Mouse (Mus musculus): ENCODE data around the gene Tdpoz5.
"Not testable (repeated sequence)": the region's sequence is repeated elsewhere in the genome, so short reads cannot be mapped to it uniquely, and the experiment has no call there.

DNA sequence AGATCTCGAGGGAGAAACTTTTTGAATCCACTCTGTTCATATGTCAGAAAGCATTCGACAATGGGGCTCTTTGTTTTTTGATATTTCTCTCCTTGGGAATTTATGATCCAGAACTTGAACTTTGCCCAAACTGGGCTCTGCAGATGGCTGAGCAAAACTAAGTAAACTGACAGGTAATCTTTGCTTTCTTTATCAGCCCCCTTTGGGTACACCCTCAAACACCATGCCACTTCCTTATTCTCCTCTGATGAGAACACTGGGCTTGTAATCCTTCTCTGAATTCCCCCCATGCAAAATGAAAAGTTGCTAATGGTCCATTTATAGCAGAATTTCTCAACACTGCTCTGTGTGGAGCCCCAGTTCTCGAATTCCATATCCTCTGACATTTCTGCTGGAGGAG, 22.7 kb downstream of the Tdpoz5 start:
- TF ChIP-seq HCFC1 (IDR thresholded peaks at IDR 0.05; ENCODE audit: borderline replicate concordance, insufficient read depth, low read length); ZNF384 (IDR thresholded peaks at IDR 0.05; ENCODE audit: low read depth, low read length); MAFK (IDR thresholded peaks at IDR 0.05; ENCODE audit: insufficient read depth, low read depth, low read length); ZC3H11A (IDR thresholded peaks at IDR 0.05; ENCODE audit: borderline replicate concordance, low read depth, low read length): not testable (repeated sequence)
